Mouse (Mus musculus) CH12.LX (cell line): ENCODE results near the gene Safb2. TPM values are rescaled to one million over a fixed set of nuclear protein-coding genes. Genes with fewer than 3 reads are reported as not detected.

ENCODE experiments used
- DNase-seq: peaks from one replicate; pipeline ENCODE4 v3.0.0-alpha.2; 2013; ENCODE audit errors: extremely low read depth
- H3K27ac ChIP-seq: 2 replicates; pipeline ENCODE4 v1.5.1; 2012; ENCODE audit warnings: low read depth, mild to moderate bottlenecking, control low read depth, moderate library complexity; ENCODE audit not compliant: insufficient read depth
- H3K27me3 ChIP-seq: replicated peaks from 2 replicates; pipeline ENCODE3; 2012; ENCODE audit warnings: inconsistent platforms
- H3K36me3 ChIP-seq, 2 experiments: replicated peaks in 1 of 2; 2 replicates each; pipeline versions ENCODE3 to v1.6.1; 2012; ENCODE audit warnings: inconsistent platforms in 1 of 2, low read length in 1 of 2, mild to moderate bottlenecking in 1 of 2, mixed read lengths in 1 of 2, moderate library complexity in 1 of 2; ENCODE audit not compliant: control insufficient read depth in 1 of 2, insufficient read depth in 1 of 2
- H3K4me1 ChIP-seq, 2 experiments: 2 replicates each; pipeline ENCODE4 v1.6.1; 2012; ENCODE audit warnings: inconsistent platforms in 1 of 2, moderate library complexity in 1 of 2; ENCODE audit not compliant: insufficient read depth in 2 of 2, control insufficient read depth in 1 of 2
- H3K4me2 ChIP-seq: 2 replicates; pipeline ENCODE4 v1.6.1; 2012; ENCODE audit warnings: low read depth, mild to moderate bottlenecking, control low read depth; ENCODE audit not compliant: poor library complexity, insufficient read depth, severe bottlenecking
- H3K4me3 ChIP-seq, 3 experiments: fragments of 150-350 bp in 1 of 3; sonication (generic) in 1 of 3; replicated peaks in 1 of 3; 2 replicates each; pipeline versions ENCODE3 to v1.5.1; 2011 to 2012; ENCODE audit warnings: low read depth in 2 of 3, low read length in 2 of 3, mild to moderate bottlenecking in 2 of 3, moderate library complexity in 2 of 3, control low read depth in 1 of 3, improper control_type of control experiment in 1 of 3, inconsistent platforms in 1 of 3, mixed read lengths in 1 of 3; ENCODE audit not compliant: poor library complexity in 1 of 3
- H3K79me2 ChIP-seq: replicated peaks from 2 replicates; pipeline ENCODE4 v1.6.1; 2012; ENCODE audit warnings: mild to moderate bottlenecking, moderate library complexity; ENCODE audit not compliant: control insufficient read depth, poor library complexity, insufficient read depth, severe bottlenecking; ENCODE audit errors: extremely low read depth
- H3K9ac ChIP-seq: 2 replicates; pipeline ENCODE4 v1.6.1; 2012; ENCODE audit warnings: low read depth, mild to moderate bottlenecking, control low read depth, moderate library complexity; ENCODE audit not compliant: insufficient read depth
- H3K9me3 ChIP-seq: replicated peaks from 2 replicates; pipeline ENCODE3; 2012; ENCODE audit warnings: low read length, inconsistent platforms, mixed read lengths
- BHLHE40 ChIP-seq: IDR thresholded peaks from 2 replicates; pipeline ENCODE4 v1.6.1; 2011; ENCODE audit warnings: mild to moderate bottlenecking, low read depth, low read length, improper control_type of control experiment
- CHD2 ChIP-seq: IDR thresholded peaks from 2 replicates; pipeline ENCODE4 v1.6.1; 2011; ENCODE audit warnings: low read length, improper control_type of control experiment
- CTCF ChIP-seq, 2 experiments: IDR thresholded peaks in 1 of 2; conservative IDR thresholded peaks in 1 of 2; 2 replicates each; pipeline ENCODE4 v1.5.1; 2011 to 2012; ENCODE audit warnings: low read depth in 2 of 2, low read length in 2 of 2, improper control_type of control experiment in 1 of 2, inconsistent platforms in 1 of 2, mild to moderate bottlenecking in 1 of 2, moderate library complexity in 1 of 2
- E2F4 ChIP-seq: IDR thresholded peaks from 2 replicates; pipeline ENCODE4 v1.6.1; 2011; ENCODE audit warnings: low read depth, low read length, improper control_type of control experiment; ENCODE audit not compliant: insufficient replicate concordance
- ELF1 ChIP-seq: IDR thresholded peaks from 2 replicates; pipeline ENCODE4 v1.6.1; 2014; ENCODE audit warnings: low read depth, mild to moderate bottlenecking, inconsistent platforms, low read length, improper control_type of control experiment
- ETS1 ChIP-seq: conservative IDR thresholded peaks from 2 replicates; pipeline ENCODE4 v1.6.1; 2012; ENCODE audit warnings: low read depth, mild to moderate bottlenecking, inconsistent platforms, low read length, improper control_type of control experiment, moderate library complexity
- HCFC1 ChIP-seq: IDR thresholded peaks from 2 replicates; pipeline ENCODE4 v1.6.1; 2012; ENCODE audit warnings: low read depth, mild to moderate bottlenecking, inconsistent platforms, low read length, improper control_type of control experiment
- IRF4 ChIP-seq: IDR thresholded peaks from 2 replicates; pipeline ENCODE4 v1.6.1; 2014; ENCODE audit warnings: low read depth, mild to moderate bottlenecking, inconsistent platforms, low read length, improper control_type of control experiment
- JUND ChIP-seq: conservative IDR thresholded peaks from 2 replicates; pipeline ENCODE4 v1.6.1; 2011; ENCODE audit warnings: low read depth, low read length, improper control_type of control experiment
- KAT2A ChIP-seq: IDR thresholded peaks from 2 replicates; pipeline ENCODE4 v1.6.1; 2012; ENCODE audit warnings: low read length, improper control_type of control experiment, inconsistent platforms; ENCODE audit not compliant: insufficient replicate concordance
- MXI1 ChIP-seq: IDR thresholded peaks from 2 replicates; pipeline ENCODE4 v1.6.1; 2011; ENCODE audit warnings: mild to moderate bottlenecking, low read depth, low read length, improper control_type of control experiment
- MYC ChIP-seq: IDR thresholded peaks from 2 replicates; pipeline ENCODE4 v1.6.1; 2011; ENCODE audit warnings: low read depth, mild to moderate bottlenecking, improper control_type of control experiment, low read length
- NELFE ChIP-seq: IDR thresholded peaks from 2 replicates; pipeline ENCODE4 v1.6.1; 2011; ENCODE audit warnings: low read depth, low read length, improper control_type of control experiment
- POLR2A ChIP-seq: IDR thresholded peaks from 2 replicates; pipeline ENCODE4 v1.6.1; 2011; ENCODE audit warnings: low read depth, mild to moderate bottlenecking, improper control_type of control experiment, low read length
- POLR2AphosphoS2 ChIP-seq: IDR thresholded peaks from 2 replicates; pipeline ENCODE4 v1.6.1; 2011; ENCODE audit warnings: low read depth, low read length, improper control_type of control experiment
- RAD21 ChIP-seq: IDR thresholded peaks from 2 replicates; pipeline ENCODE4 v1.6.1; 2011; ENCODE audit warnings: low read depth, mild to moderate bottlenecking, low read length, improper control_type of control experiment, moderate library complexity
- SMC3 ChIP-seq: IDR thresholded peaks from 2 replicates; pipeline ENCODE4 v1.6.1; 2011; ENCODE audit warnings: low read depth, low read length, improper control_type of control experiment
- USF1 ChIP-seq: IDR thresholded peaks from 2 replicates; pipeline ENCODE4 v1.6.1; 2014; ENCODE audit warnings: low read depth, mild to moderate bottlenecking, inconsistent platforms, low read length, improper control_type of control experiment
- dilution Hi-C: fragments of 300-500 bp; cut with MboI; formaldehyde crosslinking; loops from 2 replicates; pipeline ENCODE4 v1.14.3; 2020; ENCODE audit warnings: low sequenced_read_pairs; ENCODE audit not compliant: extremely low pct_unique_long_range_greater_than_20kb, extremely low pct_ligation_motif_present
- in situ Hi-C: fragments of 300-500 bp; cut with MboI; formaldehyde crosslinking; loops from 3 replicates; pipeline ENCODE4 v1.14.3; 2019; ENCODE audit warnings: low sequenced_read_pairs, low pct_ligation_motif_present, low pct_unique_long_range_greater_than_20kb, mixed read lengths
- polyA plus RNA-seq: library from polyadenylated mRNA; unstranded; fragments of >175 nt; gene quantifications from 2 replicates; pipeline ENCODE4 v1.2.1, GENCODE M21; 2012; ENCODE audit warnings: low read depth; ENCODE audit not compliant: insufficient read length
- total RNA-seq, 2 experiments: library from RNA; depleted of rRNA; stranded (reverse); fragments of 300-350 nt in 1 of 2; fragments of >200 nt in 1 of 2; gene quantifications; 2 replicates each; pipeline ENCODE4 v1.2.3; 2012 to 2014

Gene Safb2
- total and polyA plus RNA-seq, 3 experiments, result 13.8 to 170 (median 74.0) TPM

DNA sequence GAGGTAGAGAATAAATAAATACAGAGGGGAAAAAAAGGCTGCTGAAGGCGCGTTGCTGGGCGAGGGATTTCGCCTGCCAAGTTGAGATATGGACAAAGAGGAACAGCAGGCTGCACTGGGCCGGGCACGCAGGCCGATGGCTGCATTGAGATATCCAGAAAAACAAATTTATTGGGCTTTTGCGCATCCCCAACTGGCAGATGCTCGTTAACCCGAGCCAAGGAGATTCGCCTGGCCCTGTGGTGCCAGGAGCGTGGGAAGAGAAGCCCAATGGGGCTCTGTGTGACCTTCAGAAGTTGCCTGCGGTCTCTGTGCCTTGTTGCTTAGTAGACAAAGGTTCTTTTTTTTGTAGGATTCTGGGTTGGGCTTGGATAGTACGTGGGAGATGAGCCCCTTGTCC is 48.2 kb downstream of the Safb2 start:
- TF ChIP-seq MXI1 (no peak), CTCF (conservative IDR thresholded peaks at IDR 0.05 in 1 of 2, IDR thresholded peaks at IDR 0.05 in 1 of 2; ENCODE audit: low read depth in 2 of 2, low read length in 2 of 2) (no peak), HCFC1 (no peak)
- no peak for DNase-seq
- Histone ChIP-seq H3K79me2 (no peaks in the 10 kb centered on the region), H3K27me3 (peaks cover 46% of the 10 kb centered on the region), H3K4me3 (no peak overlapping the region), H3K9ac (no peak overlapping the region), H3K27ac (no peak overlapping the region), H3K4me1 (peaks cover 0 to 12% of the 10 kb centered on the region in 2 experiments; a peak in 2 of 4 replicates), H3K4me2 (no peak overlapping the region), H3K36me3 (no peaks in the 10 kb centered on the region), H3K9me3 (no peaks in the 10 kb centered on the region)
- in situ Hi-C loops, result no loop called here
- dilution Hi-C loops, result no loop called here

DNA sequence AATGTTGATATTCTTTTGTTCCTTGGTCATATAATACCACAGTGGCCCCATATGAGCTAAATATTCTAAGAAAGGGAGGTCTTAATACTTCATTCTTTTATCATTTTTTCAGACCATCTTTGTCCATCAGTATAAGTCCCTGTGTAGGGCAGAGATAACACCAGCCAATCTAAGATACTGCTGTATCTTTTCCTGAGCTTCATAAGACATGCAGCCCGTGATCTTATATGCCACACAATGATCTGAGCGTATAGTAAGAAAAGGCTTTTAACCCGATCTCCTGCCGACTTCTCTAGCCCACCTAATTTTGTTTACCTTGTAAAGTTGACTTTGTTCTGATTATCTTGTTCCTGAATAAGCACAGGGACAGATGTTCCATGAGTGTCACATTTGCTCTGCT is 59.4 kb downstream of the Safb2 start:
- H3K4me1 ChIP-seq, result no peaks in the 10 kb centered on the region
- TF ChIP-seq POLR2AphosphoS2 (no peak), ETS1 (no peak), RAD21 (no peak), USF1 (no peak), E2F4 (no peak), SMC3 (no peak), ELF1 (no peak), CTCF (conservative IDR thresholded peaks at IDR 0.05 in 1 of 2, IDR thresholded peaks at IDR 0.05 in 1 of 2; ENCODE audit: low read depth in 2 of 2, low read length in 2 of 2) (no peak), MYC (no peak), BHLHE40 (no peak), POLR2A (no peak), JUND (no peak), CHD2 (no peak), IRF4 (no peak), NELFE (no peak), KAT2A (no peak)
- no peak for DNase-seq
- peaks cover 37% of the 10 kb centered on the region for H3K27me3 ChIP-seq
- in situ Hi-C loops, result no loop called here
- H3K9ac ChIP-seq, result no peak overlapping the region
- H3K9me3 ChIP-seq, result no peaks in the 10 kb centered on the region
- no peak overlapping the region for H3K27ac ChIP-seq
- H3K4me3 ChIP-seq, result no peak overlapping the region
- H3K36me3 ChIP-seq, result no peaks in the 10 kb centered on the region
- dilution Hi-C loops, result no loop called here
- no peaks in the 10 kb centered on the region for H3K79me2 ChIP-seq
- H3K4me2 ChIP-seq, result no peak overlapping the region
